Mouse (Mus musculus) limb, embryonic 12.5 days (tissue): ENCODE results near the gene Cxcl12. TPM values are rescaled to one million over a fixed set of nuclear protein-coding genes. Genes with fewer than 3 reads are reported as not detected.

Experiments
- ATAC-seq: fragments of 200-750 bp; cut with Nextera tagmentation; 2 replicates; pipeline ENCODE4 v1.8.0; 2017; ENCODE audit warnings: low read depth, moderate TSS enrichment; ENCODE audit not compliant: insufficient number of reproducible peaks, insufficient read depth, low FRiP score, low TSS enrichment
- H3K27ac ChIP-seq: fragments of 300-500 bp; sonication (generic); 2 replicates; pipeline ENCODE4 v1.5.1; 2016; ENCODE audit warnings: mild to moderate bottlenecking, moderate library complexity
- H3K27me3 ChIP-seq: fragments of 300-500 bp; sonication (generic); 2 replicates; pipeline ENCODE4 v1.6.1; 2016; ENCODE audit warnings: mild to moderate bottlenecking, moderate library complexity
- H3K36me3 ChIP-seq: fragments of 300-500 bp; sonication (generic); 2 replicates; pipeline ENCODE4 v1.6.1; 2016; ENCODE audit warnings: mild to moderate bottlenecking, moderate library complexity
- H3K4me1 ChIP-seq: fragments of 300-500 bp; sonication (generic); replicated peaks from 2 replicates; pipeline ENCODE4 v1.6.1; 2016
- H3K4me2 ChIP-seq: fragments of 300-500 bp; sonication (generic); 2 replicates; pipeline ENCODE4 v1.6.1; 2016; ENCODE audit warnings: mild to moderate bottlenecking, moderate library complexity
- H3K4me3 ChIP-seq: fragments of 300-500 bp; sonication (generic); replicated peaks from 2 replicates; pipeline ENCODE4 v1.5.1; 2016; ENCODE audit warnings: mild to moderate bottlenecking
- H3K9ac ChIP-seq: fragments of 300-500 bp; sonication (generic); replicated peaks from 2 replicates; pipeline ENCODE4 v1.6.1; 2016; ENCODE audit warnings: mild to moderate bottlenecking, moderate library complexity
- H3K9me3 ChIP-seq: fragments of 300-500 bp; sonication (generic); 2 replicates; pipeline ENCODE4 v1.6.1; 2016; ENCODE audit warnings: mild to moderate bottlenecking, moderate library complexity
- WGBS: fragments of 180-500 bp; shearing (Covaris S2); methylation state at CpG from one replicate; pipeline ENCODE4 v1.1.7; 2016; 5-methylcytosine and 5-hydroxymethylcytosine counted together
- polyA plus RNA-seq: library from polyadenylated mRNA; unstranded; fragments of >200 nt; fragmentation: Nextera tagmentation; extraction: Ambion mirVana; gene quantifications from 2 replicates; pipeline ENCODE4 v1.2.1, GENCODE M21; 2016

Gene Cxcl12
- polyA plus RNA-seq, result 66.4 and 67.7 TPM in 2 replicates

DNA sequence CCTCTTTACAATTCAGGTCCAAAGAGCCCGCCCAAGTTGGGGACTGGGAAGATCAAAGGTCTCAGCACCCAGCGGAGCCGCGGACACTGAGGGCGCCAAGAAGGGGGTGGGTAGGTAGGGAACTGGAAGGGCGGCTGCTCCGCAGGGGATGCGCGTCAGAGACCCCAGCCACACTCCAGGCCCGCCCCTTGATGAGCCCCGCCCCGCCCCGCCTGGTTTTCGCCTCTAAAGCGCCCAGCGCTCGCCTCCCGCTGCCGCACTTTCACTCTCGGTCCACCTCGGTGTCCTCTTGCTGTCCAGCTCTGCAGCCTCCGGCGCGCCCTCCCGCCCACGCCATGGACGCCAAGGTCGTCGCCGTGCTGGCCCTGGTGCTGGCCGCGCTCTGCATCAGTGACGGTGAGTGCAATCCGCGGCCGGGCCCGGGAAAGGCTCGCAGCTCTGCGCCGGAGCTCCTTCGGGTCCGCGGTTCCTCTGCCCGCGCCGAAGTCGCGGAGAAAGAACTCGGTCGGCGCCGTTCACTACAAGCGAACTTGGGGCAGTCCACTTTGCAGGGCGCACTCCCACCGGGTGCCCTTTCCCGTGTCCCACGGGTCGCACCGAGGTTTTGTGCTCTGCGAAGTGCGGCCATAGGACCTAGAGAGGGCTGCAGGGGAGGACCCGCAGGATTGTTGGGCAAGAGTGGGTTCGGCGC is at the start of gene Cxcl12:
Gene Cxcl12 (plus strand): TSS at position 215 of the 691 bp plus-strand sequence.
- peaks cover 73% of the 10 kb centered on the region for H3K27me3 ChIP-seq
- H3K36me3 ChIP-seq, result peaks cover 16% of the 10 kb centered on the region; the same call in 1 of the 2 replicates
- no peaks in the 10 kb centered on the region for H3K9me3 ChIP-seq
- H3K27ac ChIP-seq, result peak within 1 kb of the TSS; percentile 78
- H3K9ac ChIP-seq, result peak within 1 kb of the TSS; percentile 77
- H3K4me1 ChIP-seq, result peaks cover 34% of the 10 kb centered on the region
- 0 out of 2 replicates have a peak, but pooled peaks have one; percentile 15 for ATAC-seq
- peak within 1 kb of the TSS; percentile 74 for H3K4me3 ChIP-seq
- WGBS, result under 1% methylated on average over 62 of the region's 64 CpGs
- peak within 1 kb of the TSS; percentile 88 for H3K4me2 ChIP-seq

DNA sequence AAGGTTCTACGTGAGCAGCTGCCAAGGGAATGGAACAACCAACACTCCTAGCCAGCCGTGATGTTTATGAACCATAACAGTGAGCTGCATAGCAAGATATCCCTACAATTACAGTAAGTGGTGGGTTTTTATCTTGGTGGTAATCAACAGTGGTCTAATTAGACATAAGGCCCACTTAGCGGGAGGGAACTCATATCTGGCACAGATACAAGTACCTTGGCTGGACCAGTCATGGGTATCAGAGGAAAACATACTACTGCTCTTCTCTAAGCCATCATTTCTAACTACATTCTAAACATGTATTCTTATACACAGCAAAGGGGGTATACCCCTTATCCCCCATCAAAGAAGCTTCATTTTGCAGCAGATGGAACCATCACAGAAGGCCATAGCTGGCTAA is 46.3 kb upstream of the Cxcl12 start:
- H3K27ac ChIP-seq, result no peak overlapping the region
- H3K4me3 ChIP-seq, result no peak overlapping the region
- no peak overlapping the region for H3K9ac ChIP-seq
- H3K4me1 ChIP-seq, result peaks cover 10% of the 10 kb centered on the region
- no peak for ATAC-seq
- H3K9me3 ChIP-seq, result no peaks in the 10 kb centered on the region
- H3K27me3 ChIP-seq, result no peaks in the 10 kb centered on the region
- H3K36me3 ChIP-seq, result no peaks in the 10 kb centered on the region
- 96% methylated on average over 3 of the region's 3 CpGs for WGBS
- H3K4me2 ChIP-seq, result no peak overlapping the region

DNA sequence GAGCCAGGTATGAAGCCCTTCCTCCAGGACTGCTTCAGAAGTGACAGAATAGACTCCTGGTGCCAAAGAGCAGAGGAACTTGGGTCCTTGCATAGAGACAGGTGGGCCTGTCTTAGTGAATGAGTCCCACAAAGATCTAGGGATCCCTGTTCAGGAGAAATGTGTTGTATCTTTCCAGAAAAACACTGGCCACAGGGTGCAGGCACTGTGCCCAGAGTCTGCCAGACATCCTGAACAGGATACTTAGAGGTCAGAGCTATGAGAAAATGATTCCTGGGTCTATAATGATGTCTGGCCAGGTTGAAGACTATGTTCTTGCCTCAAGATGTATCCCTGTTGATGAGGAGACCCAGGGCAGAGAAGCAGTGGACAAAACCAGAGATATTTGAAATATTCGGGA is 42.0 kb upstream of the Cxcl12 start:
- ATAC-seq, result no peak
- peaks cover 22% of the 10 kb centered on the region for H3K4me1 ChIP-seq
- H3K36me3 ChIP-seq, result no peaks in the 10 kb centered on the region
- no peak overlapping the region for H3K27ac ChIP-seq
- no peaks in the 10 kb centered on the region for H3K9me3 ChIP-seq
- no peak overlapping the region for H3K4me3 ChIP-seq
- no peak overlapping the region for H3K4me2 ChIP-seq
- H3K9ac ChIP-seq, result no peak overlapping the region
- 83% methylated on average over 1 of the region's 1 CpGs for WGBS
- H3K27me3 ChIP-seq, result peaks cover 4% of the 10 kb centered on the region; the same call in 1 of the 2 replicates

DNA sequence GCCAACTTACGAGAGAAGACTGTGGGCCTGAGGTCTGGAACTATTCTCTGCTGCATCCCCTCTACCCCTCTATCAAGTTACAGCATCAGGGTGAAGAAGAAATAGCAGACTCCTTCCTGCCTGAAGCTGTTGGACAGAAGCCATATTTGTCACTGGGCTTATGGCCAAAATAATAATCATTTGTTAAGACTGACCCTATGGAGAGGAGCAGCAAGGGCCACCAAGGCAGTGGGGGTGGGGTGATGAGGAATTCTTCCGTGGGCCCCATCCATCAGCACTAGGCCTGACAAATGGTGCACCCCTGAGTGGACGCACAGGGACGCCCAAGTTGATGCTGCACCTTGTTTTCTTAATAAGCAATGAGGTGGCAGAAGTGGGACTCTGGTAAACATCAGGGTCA is 38.9 kb upstream of the Cxcl12 start:
- Histone ChIP-seq H3K9ac (no peak overlapping the region), H3K27me3 (peaks cover 9% of the 10 kb centered on the region; the same call in 1 of the 2 replicates), H3K27ac (no peak overlapping the region), H3K4me2 (no peak overlapping the region), H3K4me1 (peaks cover 31% of the 10 kb centered on the region), H3K4me3 (no peak overlapping the region), H3K36me3 (no peaks in the 10 kb centered on the region), H3K9me3 (no peaks in the 10 kb centered on the region)
- 61% methylated on average over 4 of the region's 4 CpGs for WGBS
- no peak for ATAC-seq

DNA sequence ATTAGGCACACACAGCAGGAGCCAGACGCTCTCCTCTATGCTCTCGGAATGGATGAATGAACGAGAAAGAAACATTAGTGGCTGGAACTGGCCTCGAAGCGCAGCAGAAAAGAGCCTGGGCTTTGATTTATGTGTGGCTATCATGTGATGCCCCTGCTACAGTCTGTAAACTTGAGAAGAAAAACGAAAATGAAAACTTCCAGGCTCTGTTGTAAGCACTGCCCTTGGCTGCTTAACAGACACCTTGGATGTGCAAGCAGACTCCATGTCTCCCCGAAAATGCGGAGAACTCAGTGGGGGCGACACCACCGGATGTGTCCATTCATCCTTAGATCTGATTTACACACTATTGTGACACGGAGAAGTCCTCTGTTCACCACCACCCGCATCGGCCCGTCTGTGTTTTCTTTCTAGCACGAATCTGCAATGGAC is 37.6 kb upstream of the Cxcl12 start:
- 53% methylated on average over 15 of the region's 15 CpGs for WGBS
- no peak overlapping the region for H3K4me3 ChIP-seq
- H3K9ac ChIP-seq, result no peak overlapping the region
- H3K4me2 ChIP-seq, result no peak overlapping the region
- no peaks in the 10 kb centered on the region for H3K9me3 ChIP-seq
- ATAC-seq, result no peak
- peaks cover 31% of the 10 kb centered on the region for H3K4me1 ChIP-seq
- no peak overlapping the region for H3K27ac ChIP-seq
- H3K27me3 ChIP-seq, result peaks cover 9% of the 10 kb centered on the region; the same call in 1 of the 2 replicates
- H3K36me3 ChIP-seq, result no peaks in the 10 kb centered on the region

DNA sequence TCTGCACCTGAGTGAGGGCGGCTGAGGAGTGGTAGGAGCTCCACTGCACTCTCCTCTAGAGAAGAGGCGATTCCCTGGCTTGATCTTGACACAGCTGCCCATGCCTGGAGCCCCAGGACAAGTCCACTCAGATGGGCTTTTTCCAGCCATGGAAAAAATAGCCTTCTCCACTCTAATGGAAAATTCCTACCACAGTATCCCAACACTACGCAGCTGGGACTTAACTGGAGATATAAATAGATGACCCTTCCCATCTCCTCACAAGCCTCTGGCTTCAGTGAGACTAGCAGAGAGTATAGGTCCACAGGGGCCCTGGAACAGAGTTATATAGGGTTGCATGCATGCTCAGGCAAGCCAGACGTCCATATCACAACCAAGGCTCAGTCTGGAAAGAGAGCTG is 33.8 kb upstream of the Cxcl12 start:
- Histone ChIP-seq H3K4me3 (no peak overlapping the region), H3K27ac (no peak overlapping the region), H3K9me3 (no peaks in the 10 kb centered on the region), H3K36me3 (no peaks in the 10 kb centered on the region), H3K4me1 (peaks cover 23% of the 10 kb centered on the region), H3K4me2 (no peak overlapping the region), H3K27me3 (peaks cover 9% of the 10 kb centered on the region; the same call in 1 of the 2 replicates), H3K9ac (no peak overlapping the region)
- WGBS, result 75% methylated on average over 4 of the region's 4 CpGs
- ATAC-seq, result no peak

DNA sequence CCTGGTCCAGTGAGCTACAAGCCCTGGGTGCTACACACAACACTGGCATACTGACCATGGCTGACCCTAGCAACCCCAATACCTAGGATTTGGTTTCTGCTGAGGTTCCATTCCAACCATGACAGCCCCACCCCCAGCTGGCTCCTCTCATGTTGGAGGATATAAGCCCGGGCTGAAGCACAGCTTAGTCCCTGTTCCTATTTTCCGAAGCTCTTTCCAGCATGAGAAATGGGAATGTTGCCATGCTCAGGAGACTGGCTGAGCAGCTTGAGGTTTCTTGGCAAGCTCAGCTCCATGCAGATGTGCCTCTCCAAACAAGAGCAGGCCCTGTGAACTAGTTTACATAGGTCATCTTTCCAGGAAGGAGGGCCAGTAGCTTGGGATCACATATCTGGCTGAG is 30.6 kb upstream of the Cxcl12 start:
- Histone ChIP-seq H3K4me3 (no peak overlapping the region), H3K27me3 (no peaks in the 10 kb centered on the region), H3K9me3 (no peaks in the 10 kb centered on the region), H3K27ac (no peak overlapping the region), H3K4me2 (no peak overlapping the region), H3K4me1 (peaks cover 7% of the 10 kb centered on the region), H3K9ac (no peak overlapping the region), H3K36me3 (no peaks in the 10 kb centered on the region)
- 94% methylated on average over 2 of the region's 2 CpGs for WGBS
- no peak for ATAC-seq

DNA sequence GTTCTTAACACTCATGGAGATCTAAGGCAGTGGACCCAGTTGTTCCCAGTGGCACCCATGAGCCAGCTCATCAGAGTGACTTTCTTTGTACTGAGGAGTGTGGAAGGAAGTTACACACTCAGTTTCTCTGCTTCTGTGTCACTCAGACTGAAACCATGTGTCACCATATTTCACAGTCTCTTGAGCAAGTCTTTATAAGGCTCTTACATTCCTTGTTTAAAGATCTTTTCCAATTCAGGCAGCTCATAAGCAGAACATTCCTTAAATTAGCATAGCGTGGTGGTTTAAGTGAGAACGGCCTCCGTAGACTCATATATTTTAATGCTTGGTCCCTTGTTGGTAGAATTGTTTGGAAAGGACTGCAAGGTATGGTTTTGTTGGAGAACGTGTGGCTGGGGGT is 27.4 kb upstream of the Cxcl12 start:
- WGBS, result 60% methylated on average over 4 of the region's 4 CpGs
- ATAC-seq, result no peak

DNA sequence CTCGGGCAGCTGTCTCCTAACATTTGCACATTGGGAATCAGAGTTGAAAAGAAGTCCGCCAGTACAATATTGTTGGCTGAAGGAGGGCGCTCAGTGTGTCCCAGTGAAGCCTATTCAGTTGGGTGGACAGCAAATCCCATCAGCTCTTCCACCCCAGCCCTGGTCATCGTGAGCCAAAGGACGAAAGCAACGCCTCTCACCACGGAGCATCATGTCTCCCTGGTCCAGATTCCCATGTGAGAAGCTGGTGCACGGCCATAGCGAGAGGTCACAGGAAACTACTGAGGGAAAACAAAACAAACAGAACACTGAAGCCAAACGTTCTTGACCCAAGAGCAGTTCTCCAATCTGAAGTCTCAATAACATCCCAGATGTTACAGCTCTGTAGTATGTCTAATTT is 21.4 kb upstream of the Cxcl12 start:
- ATAC-seq, result no peak
- peaks cover 4% of the 10 kb centered on the region; the same call in 1 of the 2 replicates for H3K27me3 ChIP-seq
- H3K36me3 ChIP-seq, result no peaks in the 10 kb centered on the region
- no peak overlapping the region for H3K27ac ChIP-seq
- H3K9me3 ChIP-seq, result no peaks in the 10 kb centered on the region
- no peak overlapping the region for H3K9ac ChIP-seq
- 85% methylated on average over 10 of the region's 10 CpGs for WGBS
- no peak overlapping the region for H3K4me2 ChIP-seq
- H3K4me1 ChIP-seq, result peaks cover 22% of the 10 kb centered on the region
- H3K4me3 ChIP-seq, result no peak overlapping the region

More for the DNA sequence above, 27.4 kb upstream of the Cxcl12 start:
- H3K4me2 ChIP-seq, result no peak overlapping the region
- no peaks in the 10 kb centered on the region for H3K9me3 ChIP-seq
- H3K4me1 ChIP-seq, result peaks cover 3% of the 10 kb centered on the region; the same call in 1 of the 2 replicates
- no peak overlapping the region for H3K27ac ChIP-seq
- H3K4me3 ChIP-seq, result no peak overlapping the region
- H3K36me3 ChIP-seq, result no peaks in the 10 kb centered on the region
- no peaks in the 10 kb centered on the region for H3K27me3 ChIP-seq
- H3K9ac ChIP-seq, result no peak overlapping the region

DNA sequence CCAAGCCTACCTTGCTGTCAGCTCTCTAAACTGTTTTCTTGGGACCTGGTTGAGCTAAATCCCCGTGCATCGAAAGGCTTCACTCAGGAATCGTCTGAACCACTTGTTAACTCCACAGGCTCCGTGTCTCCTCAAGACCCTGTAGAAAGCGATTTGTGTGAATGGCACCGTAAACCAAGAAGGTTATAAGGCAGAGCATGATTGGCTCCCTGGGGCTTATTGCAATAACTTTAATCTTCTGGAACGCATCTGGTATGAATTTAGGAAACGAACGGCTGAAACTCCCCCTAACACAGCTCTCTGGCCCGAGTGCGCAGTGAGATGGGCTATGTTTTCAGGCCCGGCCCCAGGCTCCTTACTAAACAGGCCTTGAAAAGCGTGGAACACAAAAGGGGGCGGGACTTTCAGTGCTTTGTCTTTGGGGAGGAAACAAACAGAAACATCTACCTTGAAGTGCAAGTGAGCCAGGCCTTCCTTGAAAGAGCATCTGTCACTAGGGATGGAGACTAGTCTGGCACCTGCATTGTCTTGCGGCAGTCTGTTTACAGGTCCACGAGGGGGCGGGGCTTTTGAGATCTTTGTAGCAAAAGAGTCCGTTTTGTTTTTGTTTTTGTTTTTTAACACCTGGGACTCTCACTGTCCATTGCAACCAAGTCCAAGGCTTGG is 16.7 kb upstream of the Cxcl12 start:
- WGBS, result 6% methylated on average over 18 of the region's 18 CpGs
- peaks cover 49% of the 10 kb centered on the region for H3K4me1 ChIP-seq
- no peaks in the 10 kb centered on the region for H3K36me3 ChIP-seq
- H3K27me3 ChIP-seq, result peaks cover 19% of the 10 kb centered on the region
- no peak overlapping the region for H3K4me3 ChIP-seq
- peak overlapping the region; percentile 78 for H3K27ac ChIP-seq
- peak; percentile 85 for ATAC-seq
- H3K9ac ChIP-seq, result no peak overlapping the region
- H3K4me2 ChIP-seq, result peak overlapping the region; percentile 20; the same call in 1 of the 2 replicates
- H3K9me3 ChIP-seq, result no peaks in the 10 kb centered on the region

DNA sequence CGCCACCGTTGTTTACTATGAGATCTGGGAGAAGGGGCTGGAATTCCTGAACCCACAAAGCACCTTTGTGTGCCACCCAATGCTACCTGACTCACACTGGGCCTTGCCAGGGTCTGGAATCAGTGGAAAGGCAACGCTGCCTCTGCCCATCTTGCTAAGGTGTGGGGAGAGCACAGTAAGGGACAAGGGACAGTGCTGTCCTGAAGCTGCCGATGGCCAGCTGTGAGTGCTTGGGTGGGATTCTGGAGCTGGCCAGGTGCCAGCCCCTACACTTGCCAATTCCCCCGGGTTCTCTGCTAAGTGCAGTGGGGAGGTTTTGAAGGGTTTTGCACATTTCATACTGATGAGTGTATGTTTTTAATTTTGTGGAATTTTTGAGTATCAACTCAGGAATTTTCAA is 15.3 kb upstream of the Cxcl12 start:
- ATAC-seq, result no peak
- H3K9ac ChIP-seq, result no peak overlapping the region

More for the DNA sequence above, 15.3 kb upstream of the Cxcl12 start:
- H3K27ac ChIP-seq, result 0 out of 2 replicates have a peak overlapping the region, but pooled peaks have one; percentile 76
- H3K4me2 ChIP-seq, result no peak overlapping the region
- 53% methylated on average over 5 of the region's 5 CpGs for WGBS
- no peaks in the 10 kb centered on the region for H3K9me3 ChIP-seq
- H3K4me3 ChIP-seq, result no peak overlapping the region
- H3K36me3 ChIP-seq, result no peaks in the 10 kb centered on the region
- peaks cover 28% of the 10 kb centered on the region for H3K27me3 ChIP-seq
- peaks cover 60% of the 10 kb centered on the region for H3K4me1 ChIP-seq
